Mouse (Mus musculus) kidney, embryonic 16.5 days (tissue): ENCODE measurements at regions not wholly inside any gene's neighbourhood (a gene's known extent, or its start where the extent isn't known, plus 50 kb on each side); places are given as distances from the start of the nearest gene placed in this dataset.

Source experiments
- ATAC-seq: fragments of 200-750 bp; cut with Nextera tagmentation; 2 replicates; pipeline ENCODE4 v1.8.0; 2017; ENCODE audit warnings: moderate TSS enrichment; ENCODE audit not compliant: low FRiP score, low TSS enrichment
- H3K27ac ChIP-seq: fragments of 300-500 bp; sonication (generic); 2 replicates; pipeline ENCODE4 v1.5.1; 2014; ENCODE audit warnings: low read length
- H3K27me3 ChIP-seq: fragments of 300-500 bp; sonication (generic); 2 replicates; pipeline ENCODE4 v1.6.1; 2014; ENCODE audit warnings: low read length, control low read depth, mixed read lengths; ENCODE audit not compliant: insufficient read depth
- H3K36me3 ChIP-seq: fragments of 300-500 bp; sonication (generic); 2 replicates; pipeline ENCODE4 v1.6.1; 2014; ENCODE audit warnings: low read length, control low read depth, mixed read lengths; ENCODE audit not compliant: insufficient read depth
- H3K4me1 ChIP-seq: fragments of 300-500 bp; sonication (generic); 2 replicates; pipeline ENCODE4 v1.6.1; 2014; ENCODE audit warnings: low read length, control low read depth, mixed read lengths; ENCODE audit not compliant: insufficient read depth
- H3K4me2 ChIP-seq: fragments of 300-500 bp; sonication (generic); replicated peaks from 2 replicates; pipeline ENCODE4 v1.6.1; 2014; ENCODE audit warnings: low read depth, low read length
- H3K4me3 ChIP-seq: fragments of 300-500 bp; sonication (generic); 2 replicates; pipeline ENCODE4 v1.5.1; 2014; ENCODE audit warnings: mild to moderate bottlenecking, low read length
- H3K9ac ChIP-seq: fragments of 300-500 bp; sonication (generic); replicated peaks from 2 replicates; pipeline ENCODE4 v1.6.1; 2014; ENCODE audit warnings: low read length
- H3K9me3 ChIP-seq: fragments of 300-500 bp; sonication (generic); 2 replicates; pipeline ENCODE4 v1.6.1; 2016; ENCODE audit warnings: low read length, control low read depth
- WGBS: fragments of 180-500 bp; shearing (Covaris S2); extraction: QIAGEN DNeasy Blood & Tissue Kit; methylation state at CpG from one replicate; pipeline ENCODE4 v1.1.7; 2014; 5-methylcytosine and 5-hydroxymethylcytosine counted together

DNA sequence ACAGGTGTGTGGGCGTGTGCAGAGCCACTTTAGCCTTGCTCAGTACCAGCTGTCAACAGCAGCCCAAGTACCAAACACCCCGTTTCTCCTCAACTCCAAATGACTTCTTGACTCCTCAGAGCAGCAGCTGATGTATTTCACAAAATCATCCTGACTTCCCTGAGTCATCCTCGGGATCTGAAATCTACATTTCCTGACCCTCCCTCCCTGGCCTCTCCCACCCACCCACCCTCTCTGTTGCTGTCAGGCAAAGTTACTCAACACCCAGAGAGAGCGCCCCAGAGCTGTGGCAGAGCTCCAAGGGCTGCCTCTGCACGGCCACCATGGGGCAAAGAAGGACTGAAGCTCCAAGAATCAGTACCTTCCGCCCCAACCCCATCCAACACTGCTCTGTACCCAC is 83.5 kb upstream of the Cyp1b1 start:
- 65% methylated on average over 6 of the region's 6 CpGs for WGBS
- no peaks in the 10 kb centered on the region for H3K36me3 ChIP-seq
- H3K27ac ChIP-seq, result no peak overlapping the region
- H3K4me1 ChIP-seq, result no peaks in the 10 kb centered on the region
- ATAC-seq, result no peak
- no peak overlapping the region for H3K4me3 ChIP-seq
- H3K4me2 ChIP-seq, result no peak overlapping the region
- H3K9me3 ChIP-seq, result no peaks in the 10 kb centered on the region
- no peaks in the 10 kb centered on the region for H3K27me3 ChIP-seq
- no peak overlapping the region for H3K9ac ChIP-seq

GRCm38 (mm10) chr17:79790166-79790565 is 75.3 kb upstream of the Cyp1b1 start:
- no peak overlapping the region for H3K4me2 ChIP-seq
- H3K36me3 ChIP-seq, result no peaks in the 10 kb centered on the region
- no peak for ATAC-seq
- no peak overlapping the region for H3K4me3 ChIP-seq
- H3K9ac ChIP-seq, result no peak overlapping the region
- H3K27ac ChIP-seq, result no peak overlapping the region
- 50% methylated on average over 7 of the region's 7 CpGs for WGBS
- H3K4me1 ChIP-seq, result no peaks in the 10 kb centered on the region
- no peaks in the 10 kb centered on the region; the same call in 1 of the 2 replicates for H3K9me3 ChIP-seq
- H3K27me3 ChIP-seq, result no peaks in the 10 kb centered on the region

- H3K4me2 ChIP-seq, result no peak overlapping the region
- H3K4me3 ChIP-seq, result no peak overlapping the region
- H3K9me3 ChIP-seq, result no peaks in the 10 kb centered on the region; the same call in 1 of the 2 replicates
- ATAC-seq, result no peak
- no peak overlapping the region for H3K9ac ChIP-seq
- H3K27ac ChIP-seq, result no peak overlapping the region
- no peaks in the 10 kb centered on the region for H3K27me3 ChIP-seq
- peaks cover 13% of the 10 kb centered on the region for H3K4me1 ChIP-seq
- no peaks in the 10 kb centered on the region for H3K36me3 ChIP-seq
- WGBS, result 67% methylated on average over 2 of the region's 2 CpGs
These were observed 72.3 kb upstream of the Cyp1b1 start for GRCm38 (mm10) chr17:79787201-79787600.

GRCm38 (mm10) chr17:79786691-79787090 is 71.8 kb upstream of the Cyp1b1 start:
- H3K27me3 ChIP-seq, result no peaks in the 10 kb centered on the region
- H3K4me1 ChIP-seq, result peaks cover 13% of the 10 kb centered on the region
- no peaks in the 10 kb centered on the region for H3K36me3 ChIP-seq
- no peak overlapping the region for H3K27ac ChIP-seq
- no peaks in the 10 kb centered on the region; the same call in 1 of the 2 replicates for H3K9me3 ChIP-seq
- no peak for ATAC-seq
- H3K4me3 ChIP-seq, result no peak overlapping the region
- no peak overlapping the region for H3K4me2 ChIP-seq
- no peak overlapping the region for H3K9ac ChIP-seq
- 71% methylated on average over 5 of the region's 5 CpGs for WGBS

DNA sequence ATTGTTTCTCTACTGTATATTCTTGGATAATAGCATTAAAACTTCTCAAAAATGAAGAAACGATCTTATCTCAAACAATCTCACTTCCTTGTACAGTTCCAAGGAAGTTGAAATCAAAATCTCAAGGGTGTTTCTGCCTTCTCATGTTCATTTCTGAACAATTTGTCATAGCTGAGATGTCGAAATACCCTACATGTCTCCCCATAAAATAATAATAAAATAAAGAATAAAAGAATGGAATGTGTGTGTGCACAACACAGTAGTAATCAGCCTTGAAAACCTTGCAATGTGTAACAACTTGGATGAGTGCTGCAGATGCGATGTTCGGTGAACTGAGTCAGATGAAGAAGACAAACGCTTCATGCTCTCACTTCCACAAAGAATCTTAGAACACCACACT is 71.4 kb upstream of the Cyp1b1 start:
- no peak overlapping the region for H3K4me2 ChIP-seq
- no peaks in the 10 kb centered on the region for H3K36me3 ChIP-seq
- H3K9me3 ChIP-seq, result no peaks in the 10 kb centered on the region
- no peak overlapping the region for H3K9ac ChIP-seq
- no peak overlapping the region for H3K4me3 ChIP-seq
- peaks cover 13% of the 10 kb centered on the region for H3K4me1 ChIP-seq
- no peak for ATAC-seq
- H3K27me3 ChIP-seq, result no peaks in the 10 kb centered on the region
- WGBS, result 86% methylated on average over 5 of the region's 5 CpGs
- H3K27ac ChIP-seq, result no peak overlapping the region

DNA sequence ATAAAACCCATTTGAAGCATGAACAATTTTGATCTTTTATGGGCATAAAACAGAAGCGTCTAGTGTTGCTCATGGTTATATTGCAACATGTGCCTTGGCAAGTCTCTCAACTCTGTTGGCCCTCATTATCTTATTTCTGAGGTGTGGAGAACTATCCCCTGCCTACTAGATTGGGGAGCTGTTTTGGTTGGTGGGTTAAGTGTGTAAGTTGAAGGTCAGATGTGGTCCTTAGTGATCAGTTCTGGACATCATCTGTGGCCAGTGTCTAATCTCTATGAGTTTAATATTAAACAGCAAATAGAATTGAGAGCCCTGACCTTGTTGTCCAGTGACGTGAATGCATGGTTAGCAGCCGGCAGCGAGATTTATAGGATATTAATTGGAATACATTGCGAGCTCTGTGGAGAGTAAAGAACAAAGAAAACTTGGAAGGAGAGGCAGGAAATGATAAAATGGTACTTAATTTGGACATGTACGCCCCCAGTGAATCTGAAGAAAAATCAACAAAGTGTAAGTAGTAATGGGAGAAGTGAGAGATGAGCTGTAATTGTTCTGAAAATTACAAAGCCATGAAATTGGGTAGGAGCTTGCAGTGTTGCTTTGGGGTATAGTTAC is 69.5 kb upstream of the Cyp1b1 start:
- 36% methylated on average over 6 of the region's 6 CpGs for WGBS
- ATAC-seq, result peak; percentile 17; the same call in 1 of the 2 replicates
- peak overlapping the region; percentile 47 for H3K27ac ChIP-seq

GRCm38 (mm10) chr17:79781733-79782663 is 67.1 kb upstream of the Cyp1b1 start:
- H3K27ac ChIP-seq, result peak overlapping the region; percentile 38; the same call in 1 of the 2 replicates
- H3K9ac ChIP-seq, result no peak overlapping the region
- H3K4me2 ChIP-seq, result no peak overlapping the region
- no peak overlapping the region for H3K4me3 ChIP-seq
- no peak for ATAC-seq
- H3K27me3 ChIP-seq, result no peaks in the 10 kb centered on the region
- no peaks in the 10 kb centered on the region for H3K36me3 ChIP-seq
- H3K9me3 ChIP-seq, result peaks cover 7% of the 10 kb centered on the region; the same call in 1 of the 2 replicates
- 79% methylated on average over 13 of the region's 13 CpGs for WGBS
- peaks cover 13% of the 10 kb centered on the region for H3K4me1 ChIP-seq

More for the DNA sequence above, 69.5 kb upstream of the Cyp1b1 start:
- no peak overlapping the region for H3K4me3 ChIP-seq
- peaks cover 13% of the 10 kb centered on the region for H3K4me1 ChIP-seq
- H3K36me3 ChIP-seq, result no peaks in the 10 kb centered on the region
- H3K9me3 ChIP-seq, result peaks cover 7% of the 10 kb centered on the region; the same call in 1 of the 2 replicates
- H3K9ac ChIP-seq, result no peak overlapping the region
- H3K27me3 ChIP-seq, result no peaks in the 10 kb centered on the region
- H3K4me2 ChIP-seq, result no peak overlapping the region

DNA sequence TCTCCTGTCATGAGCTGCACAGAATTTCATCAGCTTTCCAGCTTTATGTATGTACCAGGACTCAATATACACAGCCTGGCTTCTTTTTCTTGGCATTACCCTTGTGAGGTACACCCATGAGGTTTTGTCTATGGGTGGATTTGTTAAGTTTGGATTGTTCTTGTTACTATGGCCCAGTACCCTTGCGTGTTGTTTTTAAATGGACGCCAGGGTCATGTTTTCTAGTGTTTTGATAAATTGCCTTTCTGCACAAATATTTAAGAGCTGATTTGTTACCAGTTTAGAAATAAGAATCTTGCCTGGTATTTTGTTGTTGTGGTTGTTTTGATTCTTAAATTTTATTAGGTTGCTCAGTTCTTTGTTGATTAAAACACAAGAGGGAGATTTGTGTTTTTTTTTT is 66.4 kb upstream of the Cyp1b1 start:
- 62% methylated on average over 2 of the region's 2 CpGs for WGBS
- Histone ChIP-seq H3K9ac (no peak overlapping the region), H3K36me3 (no peaks in the 10 kb centered on the region), H3K9me3 (peaks cover 7% of the 10 kb centered on the region; the same call in 1 of the 2 replicates), H3K4me2 (no peak overlapping the region), H3K27me3 (no peaks in the 10 kb centered on the region), H3K27ac (peak overlapping the region; percentile 43; the same call in 1 of the 2 replicates), H3K4me1 (peaks cover 13% of the 10 kb centered on the region), H3K4me3 (no peak overlapping the region)
- no peak for ATAC-seq

GRCm38 (mm10) chr17:79777874-79778395 is 63.1 kb upstream of the Cyp1b1 start:
- H3K27me3 ChIP-seq, result no peaks in the 10 kb centered on the region
- ATAC-seq, result no peak
- no peak overlapping the region for H3K4me3 ChIP-seq
- no peaks in the 10 kb centered on the region for H3K36me3 ChIP-seq
- H3K4me2 ChIP-seq, result no peak overlapping the region
- H3K27ac ChIP-seq, result no peak overlapping the region
- H3K4me1 ChIP-seq, result no peaks in the 10 kb centered on the region; the same call in 1 of the 2 replicates
- H3K9me3 ChIP-seq, result peaks cover 7% of the 10 kb centered on the region; the same call in 1 of the 2 replicates
- no peak overlapping the region for H3K9ac ChIP-seq
- WGBS, result 44% methylated on average over 8 of the region's 8 CpGs
